Mouse (Mus musculus) Patski (cell line): ENCODE data around the gene Mylk3. TPM values are rescaled to one million over a fixed set of nuclear protein-coding genes. Genes with fewer than 3 reads are reported as not detected.

Source experiments
- ATAC-seq: fragments of 100-300 bp; one replicate; pipeline ENCODE4 v1.8.0; 2021
- CTCF ChIA-PET: fragments of 350-600 bp; sonication (Branson Sonifier 250); formaldehyde crosslinking; loops from one replicate; lab custom pipeline; 2022; ENCODE audit warnings: inconsistent platforms; lab: Charles Lee
- POLR2A ChIA-PET: fragments of 350-600 bp; sonication (Branson Sonifier 250); formaldehyde crosslinking; loops from one replicate; lab custom pipeline; 2022; ENCODE audit warnings: antibody characterized with exemption, inconsistent platforms; lab: Charles Lee
- DNase-seq: peaks from one replicate; pipeline ENCODE4 v3.0.0-alpha.2; 2011; ENCODE audit warnings: low read depth, low spot score
- H3K27me3 ChIP-seq: fragments of 371-371 bp; one replicate; pipeline ENCODE4 v1.5.1; 2021
- CTCF ChIP-seq: fragments of 100-300 bp; IDR thresholded peaks from one replicate; pipeline ENCODE4 v1.5.1; 2021
- in situ Hi-C: fragments of 300-500 bp; cut with MboI; formaldehyde crosslinking; loops from 3 replicates; pipeline ENCODE4 v1.11.1; 2018; ENCODE audit warnings: low pct_unique_long_range_greater_than_20kb, mixed read lengths
- polyA plus RNA-seq: library from polyadenylated mRNA; unstranded; gene quantifications from one replicate; pipeline ENCODE4 v1.2.3, GENCODE M21; 2021

Gene Mylk3
- polyA plus RNA-seq, 1 experiment from 2014 or later: not detected

DNA sequence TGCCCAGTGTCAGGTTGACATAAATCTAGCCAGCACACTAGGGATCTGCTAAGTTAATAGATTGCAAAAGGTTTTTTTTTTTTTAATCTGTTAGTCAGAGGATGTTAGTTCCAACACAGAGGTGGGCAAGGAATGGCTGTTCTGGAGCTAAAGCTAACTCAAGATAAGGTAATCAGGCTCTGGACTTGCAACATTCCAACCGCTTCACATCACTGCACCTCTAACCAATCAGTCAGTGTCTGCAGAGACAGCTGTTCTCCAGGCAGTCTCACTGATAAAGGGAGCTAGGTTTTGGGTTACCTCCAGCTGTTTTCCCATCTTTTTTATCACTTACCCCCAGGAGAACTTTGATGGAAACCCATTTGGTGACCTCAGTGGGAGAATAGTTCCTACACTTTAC lies 5.3 kb upstream of the Mylk3 start:
- DNase-seq (no peak), ATAC-seq (no peak)
- CTCF ChIA-PET: interaction anchor here (0.9 to 1.7 kb wide), 4 partner anchors 10 to 65 kb away, joined by 3 to 5 read pairs (median 4); no protein-coding TSS in a partner anchor
- TF ChIP-seq CTCF: no peak
- H3K27me3 ChIP-seq: no peaks in the 10 kb centered on the region
- POLR2A ChIA-PET: interaction anchor here (0.5 kb wide), 1 partner anchor 83 kb away, joined by 4 read pairs; no protein-coding TSS in a partner anchor
- in situ Hi-C loops: no loop called here

DNA sequence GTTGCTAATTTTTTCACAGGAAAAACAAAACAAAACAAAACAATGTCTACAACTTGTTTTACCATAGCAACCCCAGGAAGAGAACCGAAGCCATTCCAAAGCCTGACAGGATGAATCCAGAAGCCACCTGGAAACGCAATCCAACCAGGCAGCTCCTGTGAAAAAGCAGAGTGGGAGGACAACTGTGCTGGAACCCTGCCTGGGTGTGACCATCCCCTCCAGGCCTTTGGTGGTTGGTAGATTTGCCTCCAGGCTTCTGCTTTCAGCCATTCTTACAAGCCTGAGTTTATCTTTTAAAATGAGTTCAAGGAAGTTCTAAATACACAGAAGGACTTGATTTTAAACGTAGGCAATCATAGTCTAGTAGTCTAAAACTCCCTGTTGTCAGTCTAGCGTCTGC lies 4.2 kb downstream of the Mylk3 start:
- ChIA-PET POLR2A (no interaction called here), CTCF (interaction anchor here (1.2 kb wide), 1 partner anchor 15 kb away, joined by 4 read pairs; no protein-coding TSS in a partner anchor)
- DNase-seq: no peak
- no peak for TF ChIP-seq CTCF
- H3K27me3 ChIP-seq: no peaks in the 10 kb centered on the region
- in situ Hi-C loops: no loop called here
- ATAC-seq: no peak

DNA sequence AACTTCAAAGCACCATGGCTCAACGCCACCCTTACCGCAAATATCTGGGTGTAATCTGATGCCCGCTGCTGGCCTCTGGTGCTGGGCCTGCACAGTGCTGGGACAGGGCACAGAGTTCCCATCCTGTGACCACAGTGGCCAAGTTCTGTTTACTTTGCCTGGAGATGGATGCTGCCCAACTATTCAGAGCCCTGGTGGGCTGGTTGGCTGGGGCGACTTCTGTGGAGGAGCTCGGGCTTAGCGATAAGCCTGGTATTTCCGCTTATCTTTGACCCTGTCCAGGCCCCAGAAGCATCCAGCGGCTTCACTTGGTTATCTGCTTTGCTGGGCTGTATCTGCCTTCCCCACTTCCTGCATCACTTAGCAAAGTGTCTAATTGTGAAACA lies 5.3 kb downstream of the Mylk3 start:
- ATAC-seq: no peak
- ChIA-PET POLR2A (interaction anchor here (0.7 kb wide), 1 partner anchor 46 kb away, joined by 4 read pairs; no protein-coding TSS in a partner anchor), CTCF (interaction anchor here (1.0 to 2.3 kb wide), 2 partner anchors 10 to 17 kb away, joined by 3 to 5 read pairs; no protein-coding TSS in a partner anchor)
- DNase-seq: no peak
- no peak for TF ChIP-seq CTCF
- in situ Hi-C loops: no loop called here
- H3K27me3 ChIP-seq: no peaks in the 10 kb centered on the region

DNA sequence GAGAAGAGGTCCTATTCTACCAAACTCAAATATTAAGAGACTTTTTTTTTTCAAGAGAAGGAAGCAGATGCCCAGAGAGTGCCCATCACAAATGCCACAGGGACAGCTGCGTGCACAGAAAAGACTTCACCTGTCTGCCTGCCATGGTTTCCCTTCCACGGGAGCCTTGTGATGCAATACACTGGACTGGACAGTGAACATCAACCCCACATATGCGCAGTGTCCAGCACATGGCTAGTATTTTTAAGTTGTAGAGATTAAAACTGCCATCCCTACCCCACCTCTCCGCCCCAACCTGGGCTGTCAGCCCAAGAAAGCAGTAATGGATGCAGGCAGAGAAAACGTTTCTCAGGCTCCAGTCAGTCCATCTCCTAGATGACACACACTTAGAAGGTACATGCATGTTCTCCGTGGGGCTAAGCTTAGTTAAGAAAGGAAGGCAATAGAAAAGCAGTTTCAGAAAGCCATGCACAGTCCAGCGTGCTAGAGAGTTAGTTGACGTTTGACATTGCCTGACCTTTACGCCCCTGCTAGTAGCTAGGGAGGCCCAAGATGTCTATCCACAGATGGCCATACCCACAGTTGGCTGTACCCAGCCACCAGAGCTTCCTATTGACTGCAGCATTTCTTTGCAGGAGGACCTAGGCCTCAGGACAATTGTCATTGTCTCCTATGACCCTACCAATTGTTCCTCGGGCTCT lies 5.9 kb downstream of the Mylk3 start:
- in situ Hi-C loops: no loop called here
- ATAC-seq (no peak), DNase-seq (no peak)
- ChIA-PET POLR2A (no interaction called here), CTCF (interaction anchor here (0.8 to 2.3 kb wide), 3 partner anchors 11 to 18 kb away, joined by 3 to 5 read pairs (median 3); no protein-coding TSS in a partner anchor)
- H3K27me3 ChIP-seq: no peaks in the 10 kb centered on the region
- no peak for TF ChIP-seq CTCF

DNA sequence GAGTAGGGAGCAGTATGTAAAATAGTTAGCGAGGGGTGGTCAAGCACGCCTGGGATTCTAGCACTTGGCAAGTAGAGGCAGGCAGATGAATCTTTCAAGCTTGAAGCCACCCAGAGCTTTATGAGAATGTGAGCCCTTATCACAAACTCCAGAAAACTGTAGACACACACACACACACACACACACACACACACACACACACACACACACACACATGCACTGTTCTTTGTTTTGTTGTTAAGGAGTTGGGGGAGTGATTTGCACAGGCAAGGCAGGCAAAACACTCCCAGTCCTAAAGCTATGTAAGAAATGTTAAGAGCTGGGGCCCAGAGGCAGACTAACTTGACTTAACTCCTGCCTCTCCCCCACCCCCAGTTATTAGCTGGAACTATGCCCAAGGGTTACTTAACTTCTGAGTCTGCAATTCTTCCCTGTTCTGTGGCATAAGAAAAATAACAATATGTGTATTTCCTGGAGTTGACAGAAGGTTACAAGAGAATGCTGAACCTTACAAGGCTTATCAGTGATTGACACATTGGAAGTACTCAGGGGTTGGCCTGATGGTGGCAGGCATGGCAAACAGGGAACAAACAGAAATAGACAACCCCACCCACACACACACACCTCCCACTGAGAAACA lies 6.9 kb downstream of the Mylk3 start:
- in situ Hi-C loops: no loop called here
- ChIA-PET POLR2A (no interaction called here), CTCF (interaction anchor here (1.2 to 2.3 kb wide), 2 partner anchors 12 to 19 kb away, joined by 4 to 5 read pairs; no protein-coding TSS in a partner anchor)
- ATAC-seq (no peak), DNase-seq (no peak)
- TF ChIP-seq CTCF: no peak
- no peaks in the 10 kb centered on the region for H3K27me3 ChIP-seq

DNA sequence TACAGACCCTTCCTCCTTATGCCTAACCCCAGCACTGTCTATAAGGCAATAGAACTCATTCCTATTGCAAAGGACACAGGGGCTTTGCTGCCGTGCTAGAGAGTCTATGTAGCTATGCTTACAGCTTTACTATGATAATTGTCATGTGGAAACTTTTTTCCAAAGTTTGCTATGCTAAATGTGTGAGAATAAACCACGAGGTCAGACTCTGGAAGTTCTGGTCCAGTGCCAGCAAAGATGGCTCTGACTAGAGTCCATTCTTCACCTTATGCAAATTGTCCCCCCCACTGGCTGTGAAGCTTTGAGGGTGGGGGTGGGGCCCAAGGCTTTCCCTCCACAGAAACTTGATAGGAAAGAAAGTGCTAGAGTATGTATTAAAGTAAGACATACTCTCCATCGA lies 9.6 kb downstream of the Mylk3 start:
- H3K27me3 ChIP-seq: no peaks in the 10 kb centered on the region
- in situ Hi-C loops: no loop called here
- ChIA-PET POLR2A (no interaction called here), CTCF (no interaction called here)
- DNase-seq (no peak), ATAC-seq (no peak)
- no peak for TF ChIP-seq CTCF

DNA sequence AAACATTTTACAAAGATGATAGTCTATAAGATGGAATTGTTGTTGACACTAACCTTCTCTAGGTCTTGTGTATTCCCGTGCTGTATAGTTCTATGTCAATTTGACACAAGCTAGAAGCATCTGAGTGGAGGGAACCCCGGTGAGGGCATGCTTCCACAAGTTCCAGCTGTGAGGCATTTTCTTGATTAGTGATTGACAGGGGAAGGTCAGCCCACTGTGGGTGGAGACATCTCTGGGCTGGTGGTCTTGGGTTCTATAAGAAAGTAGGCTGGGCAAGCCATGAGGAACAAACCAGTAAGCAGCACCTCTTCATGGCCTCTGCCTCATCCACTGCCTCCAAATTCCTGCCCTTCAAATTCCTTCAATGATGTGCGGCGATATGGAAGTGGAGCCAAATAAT lies 11.9 kb downstream of the Mylk3 start:
- in situ Hi-C loops: no loop called here
- DNase-seq (no peak), ATAC-seq (no peak)
- POLR2A ChIA-PET: no interaction called here
- CTCF ChIA-PET: no interaction called here
- H3K27me3 ChIP-seq: no peaks in the 10 kb centered on the region
- no peak for TF ChIP-seq CTCF

DNA sequence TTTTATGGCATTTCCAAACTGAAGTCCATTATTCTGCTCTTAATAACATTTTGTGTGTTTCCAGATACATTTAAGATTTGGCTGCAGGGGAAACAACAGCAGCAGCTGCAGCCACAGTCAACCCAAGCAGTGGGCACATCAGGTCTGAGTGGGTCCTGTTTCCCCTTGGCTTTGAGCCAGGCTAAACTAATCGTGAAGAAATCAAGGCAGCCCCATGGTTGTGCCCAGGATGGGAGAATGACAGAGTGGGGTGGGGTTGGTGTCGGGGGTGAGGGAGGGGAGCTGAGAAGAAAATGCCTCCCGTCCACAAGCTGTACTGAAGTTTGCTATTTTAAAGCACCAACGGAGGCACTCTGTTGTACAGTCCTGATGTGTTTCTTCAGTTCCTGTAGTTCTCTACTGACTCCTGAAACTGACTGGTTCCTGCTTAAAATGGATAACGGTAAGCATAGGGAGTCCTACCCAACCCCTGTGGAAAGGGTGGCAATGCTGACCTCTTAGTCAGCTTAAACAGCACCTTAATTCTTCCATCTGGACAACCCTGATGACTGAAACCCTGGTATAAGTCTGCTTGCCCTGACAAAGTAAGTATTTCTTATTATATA lies 12.6 kb downstream of the Mylk3 start:
- DNase-seq (no peak), ATAC-seq (no peak)
- H3K27me3 ChIP-seq: no peaks in the 10 kb centered on the region
- in situ Hi-C loops: no loop called here
- ChIA-PET POLR2A (no interaction called here), CTCF (no interaction called here)
- no peak for TF ChIP-seq CTCF

DNA sequence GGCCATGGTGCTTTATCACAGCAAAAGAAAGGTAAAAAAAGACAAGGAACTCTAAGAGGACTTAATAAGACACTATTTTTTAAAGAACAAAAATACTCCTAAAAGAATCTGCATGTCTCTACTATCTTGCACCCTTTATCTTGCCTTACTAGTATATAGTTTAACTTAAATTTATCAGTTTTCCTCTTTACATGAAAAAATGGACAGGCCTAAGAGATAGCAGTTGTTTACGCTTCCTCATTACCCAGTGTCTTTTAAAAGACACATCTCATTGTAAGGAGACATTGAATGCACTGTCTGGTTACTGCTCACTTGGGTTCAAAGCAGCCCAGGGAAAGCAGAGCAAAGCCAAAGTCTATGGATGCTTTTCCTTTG lies 13.7 kb downstream of the Mylk3 start:
- no peak for DNase-seq
- no peak for ATAC-seq
- CTCF ChIA-PET: no interaction called here
- in situ Hi-C loops: no loop called here
- no peaks in the 10 kb centered on the region for H3K27me3 ChIP-seq
- POLR2A ChIA-PET: no interaction called here
- TF ChIP-seq CTCF: no peak

DNA sequence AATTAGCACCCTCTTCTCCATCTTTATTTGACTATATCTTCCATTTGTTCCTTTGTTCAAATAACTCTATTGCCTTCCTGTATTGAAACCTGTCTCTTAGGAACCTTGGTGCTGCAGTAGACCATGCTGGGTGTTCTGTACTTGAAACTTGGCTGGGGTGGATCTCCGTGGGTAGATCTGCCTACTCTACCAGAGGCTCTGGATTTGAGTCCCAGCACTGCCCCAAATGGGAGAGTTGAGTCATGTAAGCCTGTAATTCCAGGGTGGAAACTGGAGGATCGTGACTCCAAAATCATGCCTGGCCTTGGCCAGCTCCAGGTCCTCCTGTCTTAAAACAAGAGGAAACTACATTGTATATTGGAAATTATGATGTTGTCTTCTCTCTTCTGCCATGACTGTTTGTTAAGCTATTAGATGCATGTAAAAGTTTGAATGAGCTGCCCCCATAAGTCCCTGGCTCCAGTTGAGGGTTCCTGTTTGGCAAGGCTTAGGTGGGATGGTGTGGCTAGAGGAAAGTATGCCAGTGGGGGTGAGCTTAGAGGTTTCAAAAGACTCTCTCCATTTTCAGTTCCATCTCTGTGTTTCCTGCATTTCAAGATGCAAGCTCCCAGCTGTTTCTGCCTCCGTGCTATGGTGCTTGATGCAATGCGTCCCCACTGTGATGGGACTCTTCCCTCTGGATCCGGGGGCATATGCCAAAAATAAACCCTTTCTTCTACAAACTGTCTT lies 14.2 kb downstream of the Mylk3 start:
- no peak for TF ChIP-seq CTCF
- CTCF ChIA-PET: no interaction called here
- DNase-seq: no peak
- in situ Hi-C loops: no loop called here
- no peaks in the 10 kb centered on the region for H3K27me3 ChIP-seq
- POLR2A ChIA-PET: no interaction called here
- ATAC-seq: no peak
